Mouse (Mus musculus): ENCODE measurements around the gene Atf3.

DNA sequence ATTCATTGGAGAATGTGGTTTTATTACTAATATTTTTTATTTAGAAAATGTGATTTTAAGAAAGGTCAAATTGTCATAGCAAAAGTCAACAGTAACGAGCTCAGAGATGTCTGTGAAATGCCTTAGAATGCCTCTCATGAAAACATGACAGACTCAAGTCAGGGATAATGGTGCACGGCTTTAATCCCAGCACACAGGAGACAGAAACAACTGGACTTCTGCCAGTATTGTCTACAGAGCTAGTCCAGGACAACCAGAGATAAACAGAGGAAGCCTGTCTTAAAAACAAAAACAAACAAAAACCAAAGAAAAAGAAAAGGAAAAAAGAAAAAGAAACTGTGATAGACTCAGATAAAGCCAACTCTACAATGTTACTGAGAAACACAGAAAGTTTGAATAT lies 6.7 kb downstream of the Atf3 start:
- TF ChIP-seq CTCF (IDR thresholded peaks at IDR 0.05; ENCODE audit: low read depth, low read length): no peak
- TF ChIP-seq POLR2A (IDR thresholded peaks at IDR 0.05; ENCODE audit: extremely low read depth, insufficient read depth, low read length): no peak
